Mouse (Mus musculus): Measurements from ENCODE around the gene Zbtb39. TPM values are rescaled to one million over a fixed set of nuclear protein-coding genes. Genes with fewer than 3 reads are reported as not detected.

The Zbtb39 gene
- polyA plus RNA-seq, 1 experiment: 10.5 TPM

DNA sequence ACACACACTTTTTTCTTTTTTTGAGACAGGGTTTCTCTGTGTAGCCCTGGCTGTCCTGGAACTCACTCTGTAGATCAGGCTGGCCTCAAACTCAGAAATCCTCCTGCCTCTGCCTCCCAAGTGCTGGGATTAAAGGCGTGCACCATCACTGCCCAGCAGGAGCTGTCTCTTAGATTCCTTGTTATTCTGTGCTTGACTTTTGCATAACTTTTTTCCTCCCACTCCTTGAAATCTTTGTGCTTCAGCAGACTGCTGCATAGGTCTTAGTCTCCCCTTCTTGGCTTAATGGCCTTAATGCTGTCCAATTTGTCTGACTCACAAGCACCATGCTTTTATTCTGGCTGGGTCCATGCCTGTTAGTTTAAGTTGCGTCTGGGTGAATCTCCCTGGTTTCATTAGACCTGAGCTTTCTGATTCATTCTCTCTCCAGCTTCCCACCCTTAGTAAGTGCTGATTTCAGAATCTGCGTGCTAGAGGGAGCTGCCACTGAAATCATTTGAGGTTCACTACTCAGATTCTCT is 30.4 kb upstream of the Zbtb39 start:
- H3K4me1 ChIP-seq (ENCODE audit: control insufficient read depth, insufficient read depth, low read length): no peaks in the 10 kb centered on the region
- WGBS: 81% methylated on average over 3 of the region's 3 CpGs
- TF ChIP-seq CTCF (IDR thresholded peaks at IDR 0.05; ENCODE audit: insufficient read depth, low read length): no peak
- no peak for TF ChIP-seq POLR2A (IDR thresholded peaks at IDR 0.05; ENCODE audit: borderline replicate concordance, extremely low read depth, low read depth, low read length)
- no peak overlapping the region for H3K4me3 ChIP-seq (replicated peaks; ENCODE audit: extremely low read depth, low read depth, low read length)
- no peak for DNase-seq

DNA sequence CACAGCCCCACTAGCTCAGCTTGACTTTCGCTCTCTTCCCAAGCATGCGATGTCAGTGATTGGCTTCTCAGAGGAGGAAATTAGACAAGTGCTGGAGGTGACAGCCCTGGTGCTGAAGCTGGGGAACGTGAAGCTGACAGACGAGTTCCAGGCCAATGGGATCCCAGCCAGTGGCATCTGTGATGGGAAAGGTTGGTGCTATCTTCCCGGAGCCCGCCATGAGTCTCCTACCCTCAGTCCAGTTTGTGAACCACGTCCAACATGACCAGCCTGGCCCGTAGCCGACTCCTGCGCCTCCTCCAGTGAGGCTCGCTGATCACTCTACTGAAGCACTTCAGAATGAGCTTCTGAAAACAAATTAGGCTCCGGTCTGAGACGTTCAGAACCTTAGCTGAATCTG is 29.0 kb upstream of the Zbtb39 start:
- no peak for DNase-seq
- no peaks in the 10 kb centered on the region for H3K4me1 ChIP-seq (ENCODE audit: control insufficient read depth, insufficient read depth, low read length)
- no peak for TF ChIP-seq CTCF (IDR thresholded peaks at IDR 0.05; ENCODE audit: insufficient read depth, low read length)
- TF ChIP-seq POLR2A (IDR thresholded peaks at IDR 0.05; ENCODE audit: borderline replicate concordance, extremely low read depth, low read depth, low read length): no peak
- WGBS: 73% methylated on average over 13 of the region's 13 CpGs
- H3K4me3 ChIP-seq (replicated peaks; ENCODE audit: extremely low read depth, low read depth, low read length): no peak overlapping the region

DNA sequence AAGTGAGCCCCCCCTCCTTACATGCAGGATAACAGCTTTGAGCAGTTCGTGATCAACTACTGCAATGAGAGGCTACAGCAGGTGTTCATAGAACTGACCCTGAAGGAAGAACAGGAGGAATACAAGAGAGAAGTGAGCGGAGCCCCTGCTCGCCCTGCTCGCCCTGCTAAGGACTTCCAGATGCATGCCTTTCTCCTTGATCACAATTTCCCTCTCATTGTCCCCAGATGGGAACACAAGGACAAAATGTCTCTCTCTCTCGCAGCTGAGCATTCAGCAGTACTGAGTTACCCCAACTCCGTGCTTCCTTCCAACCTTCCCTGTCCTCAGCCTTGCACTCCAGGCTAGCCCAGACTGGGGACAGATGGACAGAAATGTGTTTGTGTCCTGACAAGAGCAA is 26.6 kb upstream of the Zbtb39 start:
- WGBS: 73% methylated on average over 6 of the region's 6 CpGs

DNA sequence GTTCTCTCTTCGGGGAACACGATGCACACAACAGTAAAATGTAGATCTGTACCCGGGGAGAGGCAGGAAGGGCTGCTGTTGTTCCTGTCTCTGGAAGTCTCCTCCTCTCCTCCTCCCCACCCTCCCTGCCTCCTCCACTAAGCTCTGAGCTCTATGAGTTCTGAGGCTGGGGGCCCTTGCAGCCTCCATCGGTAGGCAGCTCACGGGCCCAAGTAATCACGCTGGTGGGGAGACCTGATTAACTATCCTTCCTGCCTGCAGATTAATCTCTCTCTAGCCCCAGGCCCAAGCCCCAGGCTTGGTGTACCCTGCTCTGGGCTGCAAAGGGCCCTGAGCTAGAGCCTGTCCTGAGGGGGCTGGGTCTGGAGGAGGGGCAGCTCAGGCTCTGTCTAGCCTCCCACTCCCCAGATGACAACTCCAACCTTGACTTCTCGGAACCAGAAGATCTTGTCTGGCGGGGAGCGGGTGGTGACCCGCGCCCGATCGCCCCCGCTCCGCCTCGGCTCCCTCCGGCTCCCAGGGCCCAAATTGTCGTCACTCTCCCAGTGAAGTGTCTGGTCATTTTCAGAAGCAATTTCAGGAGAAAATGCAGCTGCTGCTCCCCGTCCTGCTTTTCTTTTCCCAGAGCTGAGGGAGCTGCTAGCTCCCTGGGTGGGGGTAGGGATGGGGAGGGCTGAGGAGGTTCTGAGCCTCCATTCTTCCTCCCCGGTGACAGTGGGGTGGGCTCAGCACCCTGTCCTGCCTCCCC is 17.5 kb upstream of the Zbtb39 start:
- WGBS: 33% methylated on average over 20 of the region's 20 CpGs
- DNase-seq: no peak
- TF ChIP-seq POLR2A (IDR thresholded peaks at IDR 0.05; ENCODE audit: borderline replicate concordance, extremely low read depth, low read depth, low read length) (no peak), CTCF (IDR thresholded peaks at IDR 0.05; ENCODE audit: insufficient read depth, low read length) (no peak)
- H3K4me1 ChIP-seq (ENCODE audit: control insufficient read depth, insufficient read depth, low read length): no peaks in the 10 kb centered on the region
- H3K4me3 ChIP-seq (replicated peaks; ENCODE audit: extremely low read depth, low read depth, low read length): no peak overlapping the region

More for the DNA sequence above, 26.6 kb upstream of the Zbtb39 start:
- no peak for TF ChIP-seq POLR2A (IDR thresholded peaks at IDR 0.05; ENCODE audit: borderline replicate concordance, extremely low read depth, low read depth, low read length)
- Histone ChIP-seq H3K4me1 (ENCODE audit: control insufficient read depth, insufficient read depth, low read length) (no peaks in the 10 kb centered on the region), H3K4me3 (replicated peaks; ENCODE audit: extremely low read depth, low read depth, low read length) (no peak overlapping the region)
- DNase-seq: no peak

DNA sequence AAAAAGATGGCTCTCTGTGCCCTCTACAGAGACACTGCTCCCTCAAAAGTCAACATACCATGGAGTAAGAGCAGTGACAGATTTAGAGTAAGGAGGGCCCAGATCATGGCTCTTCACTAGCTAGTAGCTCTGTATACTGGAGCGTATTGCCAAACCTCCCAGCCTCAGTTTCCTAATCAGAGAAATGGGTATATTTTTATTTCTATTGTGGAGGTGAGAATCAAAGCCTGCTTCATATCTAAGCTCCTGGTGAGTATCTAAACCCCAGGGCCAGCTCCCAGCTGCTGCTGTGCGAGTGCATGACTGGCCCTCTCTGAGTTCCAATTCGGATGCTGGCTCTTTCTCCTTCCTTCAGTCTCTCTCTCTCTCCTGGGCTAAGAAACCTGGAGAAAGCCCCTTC is 15.2 kb upstream of the Zbtb39 start, which contains the start of gene Tac2:
Tac2 (plus strand) TSS at position 301 of the 400 bp plus-strand sequence.
- TF ChIP-seq POLR2A (IDR thresholded peaks at IDR 0.05; ENCODE audit: borderline replicate concordance, extremely low read depth, low read depth, low read length) (no peak), CTCF (IDR thresholded peaks at IDR 0.05; ENCODE audit: insufficient read depth, low read length) (no peak)
- Histone ChIP-seq H3K4me3 (replicated peaks; ENCODE audit: extremely low read depth, low read depth, low read length) (no peak within 1 kb of the TSS), H3K4me1 (ENCODE audit: control insufficient read depth, insufficient read depth, low read length) (no peaks in the 10 kb centered on the region)
- WGBS: 78% methylated on average over 3 of the region's 3 CpGs
- no peak for DNase-seq

DNA sequence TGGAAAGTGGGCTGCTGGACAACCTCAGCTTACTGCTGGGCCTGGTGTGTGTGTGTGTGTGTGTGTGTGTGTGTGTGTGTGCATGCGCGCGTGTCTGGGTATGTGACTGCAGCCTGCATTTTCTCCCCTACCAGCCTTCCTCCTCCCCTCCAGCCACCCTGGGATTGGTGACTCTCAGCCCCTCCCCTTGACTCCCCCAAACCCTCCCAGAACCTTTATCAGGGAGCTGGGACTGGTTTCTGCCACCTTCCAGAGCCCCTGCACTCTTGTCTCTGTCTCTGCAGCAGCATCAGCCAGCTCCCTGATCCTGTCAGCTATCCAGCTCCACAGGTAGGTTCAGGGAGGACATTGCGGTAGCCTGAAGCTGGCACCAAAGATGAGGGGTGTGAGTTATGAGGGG is 14.2 kb upstream of the Zbtb39 start:
- Histone ChIP-seq H3K4me1 (ENCODE audit: control insufficient read depth, insufficient read depth, low read length) (no peaks in the 10 kb centered on the region), H3K4me3 (replicated peaks; ENCODE audit: extremely low read depth, low read depth, low read length) (no peak overlapping the region)
- no peak for DNase-seq
- whole genome bisulfite sequencing: 73% methylated on average over 4 of the region's 4 CpGs
- TF ChIP-seq CTCF (IDR thresholded peaks at IDR 0.05; ENCODE audit: insufficient read depth, low read length) (no peak), POLR2A (IDR thresholded peaks at IDR 0.05; ENCODE audit: borderline replicate concordance, extremely low read depth, low read depth, low read length) (no peak)

DNA sequence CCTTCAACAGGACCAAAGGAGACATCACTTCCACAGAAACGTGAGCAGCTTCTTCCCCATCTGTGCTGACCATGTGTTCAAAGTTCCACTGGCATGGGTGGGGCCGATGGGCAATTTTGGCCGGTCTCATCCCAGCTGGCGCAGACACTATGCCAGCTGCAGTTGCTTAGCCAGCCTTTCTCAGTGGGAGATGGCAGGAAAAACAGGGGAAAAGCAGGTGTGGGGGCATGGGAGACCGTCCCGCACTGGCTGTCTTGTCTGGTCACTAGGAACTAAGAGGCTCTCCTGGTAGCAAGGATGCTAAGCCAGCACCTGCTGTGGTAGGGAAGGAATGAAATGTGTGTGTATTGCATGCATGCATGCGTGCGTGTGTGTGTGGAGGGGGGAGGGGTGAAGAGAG is 10.9 kb upstream of the Zbtb39 start:
- WGBS: 73% methylated on average over 8 of the region's 8 CpGs
- TF ChIP-seq CTCF (IDR thresholded peaks at IDR 0.05; ENCODE audit: insufficient read depth, low read length) (no peak), POLR2A (IDR thresholded peaks at IDR 0.05; ENCODE audit: borderline replicate concordance, extremely low read depth, low read depth, low read length) (no peak)

DNA sequence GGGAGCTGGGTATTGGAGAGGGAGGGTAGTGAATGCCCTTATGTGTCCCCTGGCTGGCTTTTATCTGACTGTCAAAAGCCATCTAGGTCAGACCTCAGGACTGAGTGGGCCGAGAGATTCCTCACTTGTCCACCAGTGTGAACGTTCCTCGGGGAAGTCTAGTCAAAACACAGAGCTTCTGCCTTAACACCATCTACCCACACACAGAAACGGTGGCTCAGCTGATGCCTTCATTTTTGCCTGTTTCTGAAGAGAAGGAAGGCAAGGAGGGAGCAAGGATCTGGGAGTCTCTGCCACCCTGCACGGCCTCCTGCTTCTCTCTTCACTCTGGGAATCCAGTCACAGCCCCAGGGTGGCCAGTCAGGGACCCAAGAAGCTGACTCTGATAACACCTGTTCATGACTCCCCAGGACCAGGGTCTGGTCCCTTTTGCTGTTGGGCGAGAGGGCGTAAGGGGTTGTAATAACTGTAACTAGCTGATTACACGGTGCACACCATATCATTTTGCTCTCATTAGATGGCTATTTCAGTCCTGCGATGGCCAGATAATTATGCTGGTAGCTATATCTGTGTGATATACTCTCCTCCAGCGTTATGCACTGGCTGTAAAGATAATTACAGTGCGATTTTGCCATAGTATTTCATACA is 8.9 kb upstream of the Zbtb39 start:
- H3K4me3 ChIP-seq (replicated peaks; ENCODE audit: extremely low read depth, low read depth, low read length): no peak overlapping the region
- 63% methylated on average over 11 of the region's 11 CpGs for WGBS
- H3K4me1 ChIP-seq (ENCODE audit: control insufficient read depth, insufficient read depth, low read length): no peaks in the 10 kb centered on the region
- DNase-seq: no peak
- TF ChIP-seq POLR2A (IDR thresholded peaks at IDR 0.05; ENCODE audit: borderline replicate concordance, extremely low read depth, low read depth, low read length): no peak
- no peak for TF ChIP-seq CTCF (IDR thresholded peaks at IDR 0.05; ENCODE audit: insufficient read depth, low read length)

More for the DNA sequence above, 10.9 kb upstream of the Zbtb39 start:
- no peak for DNase-seq
- H3K4me1 ChIP-seq (ENCODE audit: control insufficient read depth, insufficient read depth, low read length): no peaks in the 10 kb centered on the region
- H3K4me3 ChIP-seq (replicated peaks; ENCODE audit: extremely low read depth, low read depth, low read length): no peak overlapping the region

DNA sequence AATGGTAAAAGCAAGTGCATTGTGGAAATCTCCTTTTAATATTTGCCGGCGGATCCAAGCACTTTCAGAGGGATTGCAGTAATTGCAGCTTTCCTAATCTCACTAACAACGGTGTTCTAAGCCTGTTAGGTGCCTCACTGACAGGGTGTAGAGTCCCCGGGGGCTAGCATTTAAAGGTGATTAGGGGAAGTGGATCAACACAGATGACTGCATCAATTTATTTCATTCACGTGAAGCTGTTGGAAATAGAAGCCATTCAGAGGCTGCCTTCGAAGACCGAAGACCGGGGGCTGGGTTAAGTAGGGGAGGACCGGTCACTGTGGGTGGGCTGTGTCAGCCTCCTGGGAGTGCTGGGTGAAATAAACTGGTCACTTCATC is 8.4 kb upstream of the Zbtb39 start:
- DNase-seq: no peak
- 56% methylated on average over 9 of the region's 9 CpGs for WGBS
- Histone ChIP-seq H3K4me3 (replicated peaks; ENCODE audit: extremely low read depth, low read depth, low read length) (no peak overlapping the region), H3K4me1 (ENCODE audit: control insufficient read depth, insufficient read depth, low read length) (no peaks in the 10 kb centered on the region)
- no peak for TF ChIP-seq POLR2A (IDR thresholded peaks at IDR 0.05; ENCODE audit: borderline replicate concordance, extremely low read depth, low read depth, low read length)

DNA sequence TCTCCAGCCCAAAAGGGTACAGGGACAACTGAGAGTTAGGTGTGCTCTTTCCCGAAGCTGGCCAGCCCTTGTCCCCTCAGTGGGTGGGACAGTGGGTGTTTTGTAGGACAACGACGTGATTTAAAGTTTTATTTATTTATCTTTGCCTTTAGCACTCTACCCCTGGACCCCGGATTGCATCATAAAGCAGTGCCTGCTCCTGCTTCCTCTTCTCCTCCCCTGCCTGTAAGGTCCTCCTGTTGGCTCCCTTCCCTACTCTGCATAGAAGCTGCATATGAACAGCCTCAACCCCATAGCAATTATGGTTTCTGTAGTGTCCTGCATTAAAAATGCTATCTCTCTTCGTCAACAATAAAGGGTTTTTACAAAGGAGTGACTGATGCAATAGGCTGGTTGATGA is 7.9 kb upstream of the Zbtb39 start:
- DNase-seq: no peak
- H3K4me3 ChIP-seq (replicated peaks; ENCODE audit: extremely low read depth, low read depth, low read length): no peak overlapping the region
- TF ChIP-seq CTCF (IDR thresholded peaks at IDR 0.05; ENCODE audit: insufficient read depth, low read length) (no peak), POLR2A (IDR thresholded peaks at IDR 0.05; ENCODE audit: borderline replicate concordance, extremely low read depth, low read depth, low read length) (no peak)
- WGBS: 24% methylated on average over 5 of the region's 5 CpGs
- H3K4me1 ChIP-seq (ENCODE audit: control insufficient read depth, insufficient read depth, low read length): peaks cover under 1% of the 10 kb centered on the region; the same call in 1 of the 2 replicates
